Mouse (Mus musculus): ENCODE data around the gene Cftr.

The Cftr gene

DNA sequence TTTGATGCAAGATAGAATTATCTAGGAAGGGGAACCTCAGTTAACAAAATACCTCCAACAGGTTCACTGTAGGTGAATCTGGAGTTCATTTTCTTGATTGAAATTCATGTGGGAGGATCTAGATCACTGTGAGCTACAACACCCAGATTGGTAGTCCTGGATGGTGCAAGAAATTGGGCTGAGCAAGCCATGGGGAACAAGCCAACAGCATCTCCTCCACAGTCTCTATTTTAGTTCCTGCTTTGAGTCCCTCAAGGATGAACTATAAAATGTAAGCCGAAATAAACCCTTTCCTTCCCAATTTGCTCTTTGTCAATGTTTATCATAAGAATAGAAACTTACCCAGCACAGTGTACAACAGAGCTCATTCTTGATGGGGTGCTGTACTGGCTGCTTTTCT lies 152.5 kb downstream of the Cftr start:
- DNase-seq: no peak

GRCm38 (mm10) chr6:18335393-18335792 lies 164.9 kb downstream of the Cftr start:
- no peak for DNase-seq

DNA sequence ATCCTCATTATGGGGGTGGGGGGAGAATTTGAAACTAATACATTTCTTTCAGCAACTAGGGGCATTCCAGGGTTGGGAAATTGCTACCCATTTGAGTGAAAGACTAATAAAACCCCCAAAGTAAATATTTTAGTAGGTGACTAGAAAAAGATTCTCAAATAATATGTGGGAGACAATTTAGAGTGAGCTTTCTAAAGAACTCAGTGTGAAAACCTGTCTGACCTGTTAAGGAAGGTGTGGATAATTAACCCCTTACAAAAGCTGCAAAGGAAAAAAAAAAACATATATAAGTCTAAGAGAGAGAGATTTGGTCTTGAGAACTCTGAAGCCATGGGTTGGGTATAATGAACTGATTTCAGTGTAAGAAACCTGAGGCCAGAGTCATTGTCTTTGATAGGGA lies 167.8 kb downstream of the Cftr start:
- no peak for DNase-seq

GRCm38 (mm10) chr6:18344272-18344671 lies 173.8 kb downstream of the Cftr start:
- DNase-seq: no peak

- DNase-seq: no peak
These were observed 178.8 kb downstream of the Cftr start for GRCm38 (mm10) chr6:18349153-18349858.

DNA sequence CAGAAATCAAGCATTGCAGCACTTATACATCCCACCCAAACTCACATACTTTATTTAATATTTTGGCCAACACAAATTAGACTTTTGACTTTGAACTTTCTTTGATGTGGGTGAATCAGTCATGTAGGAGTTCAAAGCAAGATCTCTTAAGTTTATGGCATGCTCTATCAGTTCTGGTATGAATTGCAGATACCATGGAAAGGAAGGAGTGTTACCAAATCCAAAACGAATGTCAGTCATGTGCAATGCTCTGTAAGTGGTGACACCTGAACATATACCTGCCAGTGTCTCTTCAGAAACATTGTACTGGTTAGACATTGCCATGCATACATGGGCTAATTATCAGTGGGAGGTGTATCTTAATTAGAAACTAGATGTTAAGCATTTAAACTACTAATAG lies 189.7 kb downstream of the Cftr start:
- no peak for DNase-seq

- DNase-seq: no peak
These were observed 190.5 kb downstream of the Cftr start for GRCm38 (mm10) chr6:18360955-18361354.

DNA sequence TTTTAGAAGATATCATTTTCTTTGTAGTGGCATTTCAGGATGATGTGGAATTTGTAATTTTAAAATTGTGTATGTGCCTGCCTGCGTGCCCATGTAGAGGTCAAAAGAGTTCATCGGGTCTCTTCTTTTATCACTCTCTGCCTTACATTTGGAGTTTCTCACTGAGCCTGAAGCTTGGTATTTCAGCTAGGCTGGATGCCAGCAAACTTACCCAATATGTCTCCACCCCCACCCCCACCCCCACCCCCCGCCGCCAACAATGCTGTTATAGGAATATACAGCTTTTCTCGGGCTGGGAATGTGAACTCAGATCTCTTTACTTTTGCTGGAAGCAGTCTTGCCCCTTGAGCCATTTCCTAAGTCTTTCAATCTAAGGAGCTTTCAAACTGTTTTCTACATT lies 191.7 kb downstream of the Cftr start:
- no peak for DNase-seq

DNA sequence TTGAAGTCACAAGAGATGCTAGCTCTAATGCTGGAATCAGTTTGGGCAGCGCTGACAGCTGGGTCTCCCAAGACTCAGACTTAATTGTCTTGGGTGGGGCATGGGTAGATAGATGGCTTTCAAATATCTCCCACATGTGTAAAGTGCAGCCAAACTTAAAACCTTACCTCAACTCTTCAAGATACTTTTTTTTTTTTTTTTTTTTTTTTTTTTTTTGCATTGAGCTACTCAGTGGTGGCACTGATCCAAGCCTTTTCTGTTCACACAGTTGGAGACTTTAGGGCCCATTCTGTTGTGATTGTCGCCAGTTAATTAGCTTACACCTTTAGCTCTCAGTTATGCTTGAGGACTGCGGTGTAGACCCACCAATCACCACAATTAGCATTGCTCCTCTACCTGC lies 198.6 kb downstream of the Cftr start:
- DNase-seq: peak; percentile 6 to 22

GRCm38 (mm10) chr6:18369723-18370122 lies 199.2 kb downstream of the Cftr start:
- no peak for DNase-seq

Measured in cerebellum, postnatal 10 days (tissue).